In the genomic region with DNA sequence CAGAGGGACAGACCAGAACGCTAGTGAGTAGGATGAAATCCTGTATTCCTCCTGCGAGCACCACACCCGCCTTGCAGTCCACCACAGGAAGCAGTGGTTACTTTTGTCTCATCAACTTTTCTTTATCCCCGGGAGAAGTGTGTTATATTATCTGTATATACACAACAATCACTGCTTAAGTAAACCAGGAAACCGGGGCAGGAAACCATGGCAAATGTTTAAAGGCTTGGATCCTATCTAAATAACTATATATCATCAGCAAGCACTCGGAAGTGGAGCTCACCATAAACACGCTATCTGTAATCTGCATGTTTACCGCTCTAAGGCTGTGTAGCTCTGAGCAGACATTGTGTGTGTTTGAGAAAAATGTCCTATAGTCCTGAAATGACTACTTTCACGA, we compare ENCODE assay signal across 16 mouse cellular contexts. TPM values are rescaled to one million over a fixed set of nuclear protein-coding genes. Genes with fewer than 3 reads are reported as not detected.
"Had no signal": no experiment of that assay in that cellular context is flagged by ENCODE, and none has a peak within 500 bp of the region (broad histone marks: within the 10 kb centered on the region; RNA-seq: fewer than 3 reads in every experiment).

No protein-coding gene starts in this region.

- ATAC-seq: hindbrain, embryonic 16.5 days; inflammation-experienced regulatory T-cells, adult 6 months; liver, postnatal 0 days; midbrain, embryonic 15.5 days had no signal

- DNase-seq: kidney, adult 8-10 months; kidney, postnatal 36 days; layer of hippocampus, adult 9-11 months; layer of hippocampus, postnatal 36 days; liver; liver, embryonic 13.5 days; liver, postnatal 0 days; thymus, postnatal 4 days had no signal

- H3K9ac ChIP-seq: limb, embryonic 12.5 days; liver, embryonic 13.5 days; liver, postnatal 0 days; midbrain, embryonic 15.5 days; neural tube, embryonic 12.5 days had no signal

- H3K4me2 ChIP-seq: limb, embryonic 12.5 days; liver, embryonic 13.5 days; midbrain, embryonic 11.5 days; midbrain, embryonic 15.5 days; neural tube, embryonic 12.5 days had no signal

- H3K4me3 ChIP-seq: limb, embryonic 12.5 days; liver, embryonic 13.5 days; midbrain, embryonic 15.5 days; neural tube, embryonic 12.5 days had no signal

- H3K27me3 ChIP-seq: limb, embryonic 12.5 days; liver, embryonic 13.5 days; midbrain, embryonic 15.5 days; neural tube, embryonic 12.5 days had no signal

- H3K36me3 ChIP-seq: limb, embryonic 12.5 days; liver, embryonic 13.5 days; midbrain, embryonic 15.5 days; neural tube, embryonic 12.5 days had no signal

- H3K27ac ChIP-seq: limb, embryonic 12.5 days; liver, embryonic 13.5 days; midbrain, embryonic 15.5 days; neural tube, embryonic 12.5 days had no signal

- H3K4me1 ChIP-seq: limb, embryonic 12.5 days; liver, embryonic 13.5 days; midbrain, embryonic 15.5 days; neural tube, embryonic 12.5 days had no signal

- H3K9me3 ChIP-seq: limb, embryonic 12.5 days; liver, embryonic 13.5 days; midbrain, embryonic 15.5 days; neural tube, embryonic 12.5 days had no signal

RNA-seq across cellular contexts. Expression of a gene that starts 13.1 kb away (rescaled TPM):
- total RNA-seq: megakaryocyte, adult 5-6 weeks; monocyte, adult 5-6 weeks had no signal
- polyA plus RNA-seq: inflammation-experienced regulatory T-cells, adult 6 months had no signal
